Mouse (Mus musculus): ENCODE data around the gene Olfr790. TPM values are rescaled to one million over a fixed set of nuclear protein-coding genes. Genes with fewer than 3 reads are reported as not detected.

The Olfr790 gene
- total RNA-seq (2021) = not detected
- long read RNA-seq, experiment 1 = 0 reads
- long read RNA-seq, experiment 2 = 0 reads

GRCm38 (mm10) chr10:129498192-129498591 lies at the start of gene Olfr790:
Gene Olfr790 (plus strand): TSS chr10:129498492.
- DNase-seq = no peak

GRCm38 (mm10) chr10:129461562-129461961 lies 36.7 kb upstream of the Olfr790 start, which contains the start of gene Olfr787:
Gene Olfr787 (plus strand): TSS chr10:129461862.
- no peak for DNase-seq

- no peak for DNase-seq
Measured at GRCm38 (mm10) chr10:129470698-129471097, 27.6 kb upstream of the Olfr790 start, which contains the start of gene Olfr788. Gene Olfr788 (plus strand): TSS chr10:129470998.

GRCm38 (mm10) chr10:129473256-129473655 lies 25.0 kb upstream of the Olfr790 start:
- DNase-seq = no peak

DNA sequence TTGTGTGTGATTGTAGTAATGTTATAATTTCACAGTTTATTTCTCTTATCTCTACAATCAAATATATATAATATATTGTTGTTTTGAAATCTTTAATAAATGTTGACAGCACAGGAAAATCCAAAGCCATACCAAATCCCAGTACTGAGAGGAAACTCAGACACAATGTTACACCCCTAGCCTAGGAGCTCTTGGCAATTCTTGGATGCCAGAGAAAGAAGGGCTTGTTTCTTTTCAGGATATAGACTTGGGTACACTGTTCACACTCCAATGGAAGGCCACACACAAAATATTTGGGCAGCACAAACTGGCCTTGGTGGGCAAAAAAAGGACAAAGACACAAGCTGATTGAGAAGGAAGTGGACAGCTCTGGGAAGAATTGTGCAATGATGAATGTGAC lies 24.6 kb upstream of the Olfr790 start:
- no peak for DNase-seq

DNA sequence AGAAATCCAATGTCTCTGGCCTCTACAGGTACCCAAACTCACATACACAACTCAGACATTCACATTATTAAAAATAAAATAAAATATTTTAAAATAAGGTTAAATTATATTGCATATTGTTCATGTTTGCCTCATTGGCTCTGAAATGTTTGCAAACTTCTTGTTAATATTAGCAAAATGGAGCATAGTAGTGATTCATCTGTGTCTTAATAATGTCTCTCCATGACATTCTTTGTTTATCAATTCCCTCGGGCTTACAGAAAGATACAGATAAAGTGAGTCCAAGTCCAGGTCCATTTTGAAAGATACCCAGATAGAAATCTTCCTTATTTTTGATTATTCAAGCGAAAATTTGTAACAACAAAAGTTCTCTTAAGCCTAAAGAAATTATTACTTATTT lies 13.8 kb upstream of the Olfr790 start, which contains the start of gene Olfr789:
Olfr789 (plus strand) TSS at position 301 of the 400 bp plus-strand sequence.
- DNase-seq = no peak

DNA sequence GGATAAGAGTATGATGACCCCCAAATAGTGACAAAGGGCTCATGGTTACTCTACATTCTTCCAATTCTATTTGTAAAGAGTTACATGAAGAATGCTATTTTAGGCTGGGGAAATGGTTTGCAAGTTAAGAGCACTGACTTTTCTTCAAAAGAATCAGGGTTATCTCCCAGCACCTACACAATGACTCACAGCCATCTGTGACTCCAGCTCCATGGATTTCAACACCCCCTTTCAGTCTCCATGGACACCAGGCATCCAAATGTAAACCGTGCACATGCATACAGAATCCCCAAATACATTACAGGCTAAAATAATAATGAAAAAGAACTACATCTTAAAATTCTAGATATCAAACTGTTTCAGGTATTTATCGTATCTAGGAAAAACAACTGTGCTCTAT lies 8.2 kb upstream of the Olfr790 start:
- no peak for DNase-seq

DNA sequence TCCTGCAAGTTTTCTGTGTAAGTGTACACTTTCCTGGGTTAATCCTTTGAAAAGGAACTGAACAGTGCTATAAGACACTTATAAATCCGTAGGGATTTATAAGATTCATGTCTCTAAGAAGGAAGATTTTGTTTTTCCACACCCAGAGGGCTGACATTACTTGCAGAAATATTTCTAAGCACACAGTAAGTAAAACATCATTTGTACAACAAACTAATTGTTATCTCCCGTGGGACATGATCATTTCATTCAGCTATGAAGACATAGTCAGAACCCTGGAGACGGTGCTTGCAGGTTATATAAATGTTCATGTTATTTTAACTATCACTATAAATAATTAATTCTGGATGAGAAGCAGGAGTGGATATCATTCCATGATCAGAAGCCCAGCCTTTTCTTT lies 23.2 kb downstream of the Olfr790 start, which contains the start of gene Olfr791:
Olfr791 (plus strand) TSS at position 301 of the 400 bp plus-strand sequence.
- DNase-seq = no peak

DNA sequence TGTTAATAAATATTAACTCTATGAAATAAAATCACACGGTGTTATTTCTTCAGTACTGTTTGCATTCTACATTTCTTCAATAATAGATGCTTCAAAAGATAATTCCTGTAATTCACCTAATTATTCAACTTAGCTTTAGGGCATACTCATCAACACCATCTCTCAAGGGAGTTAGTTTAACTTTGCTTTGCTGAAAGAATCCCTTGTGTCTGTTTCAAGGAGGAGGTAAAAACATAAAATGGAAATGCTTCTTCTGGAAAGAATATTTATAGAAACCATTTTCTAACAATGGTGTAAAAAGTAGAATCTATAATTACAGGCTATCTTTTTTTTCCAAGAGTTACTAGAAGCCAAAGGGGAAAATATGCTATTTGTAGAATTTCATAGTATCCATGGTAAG lies 40.6 kb downstream of the Olfr790 start, which contains the start of gene Olfr792:
Olfr792 (plus strand) TSS at position 301 of the 400 bp plus-strand sequence.
- DNase-seq = no peak

DNA sequence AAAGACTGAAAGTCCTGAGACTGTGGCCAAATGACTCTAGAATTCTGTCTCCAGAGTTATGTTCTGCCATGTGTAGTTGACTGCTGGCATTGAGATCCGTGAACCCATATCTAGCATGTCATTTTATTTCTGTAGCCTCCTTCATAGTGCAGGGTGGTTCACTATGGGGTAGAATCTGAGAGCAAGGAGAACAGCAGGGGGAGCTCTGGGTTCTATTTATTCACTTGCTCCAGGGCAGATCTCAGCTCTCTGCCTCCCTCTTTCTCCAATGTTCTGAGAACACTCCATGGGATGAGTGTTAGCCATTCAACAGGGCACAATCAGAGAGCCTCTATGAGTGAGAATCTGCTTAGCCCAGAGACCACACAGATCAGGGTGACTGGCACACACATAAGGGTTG lies 51.1 kb downstream of the Olfr790 start:
- DNase-seq = no peak

Other genes with a start within 250 kb of the Olfr790 start
- gene Olfr776, start 239.4 kb upstream of the Olfr790 start, total RNA-seq (2021) = not detected
- gene Olfr777, start 227.0 kb upstream of the Olfr790 start, total RNA-seq (2021) = not detected
- not detected for gene Olfr780, start 180.4 kb upstream of the Olfr790 start, total RNA-seq (2021)
- not detected for gene Olfr781, start 169.6 kb upstream of the Olfr790 start, total RNA-seq (2021)
- not detected for gene Olfr782, start 149.6 kb upstream of the Olfr790 start, total RNA-seq (2021)
- gene Olfr784, start 114.4 kb upstream of the Olfr790 start, total RNA-seq (2021) = not detected
- not detected for gene Olfr785, start 93.1 kb upstream of the Olfr790 start, total RNA-seq (2021)
- not detected for gene Olfr786, start 71.2 kb upstream of the Olfr790 start, total RNA-seq (2021)
- not detected for gene Olfr787, start 36.6 kb upstream of the Olfr790 start, total RNA-seq (2021)
- not detected for gene Olfr788, start 27.5 kb upstream of the Olfr790 start, total RNA-seq (2021)
- not detected for gene Olfr789, start 13.7 kb upstream of the Olfr790 start, total RNA-seq (2021)
- not detected for gene Olfr791, start 23.3 kb downstream of the Olfr790 start, total RNA-seq (2021)
- gene Olfr792, start 40.7 kb downstream of the Olfr790 start, total RNA-seq (2021) = not detected
- not detected for gene Olfr794, start 69.2 kb downstream of the Olfr790 start, total RNA-seq (2021)
- gene Olfr796, start 114.1 kb downstream of the Olfr790 start, total RNA-seq (2021) = not detected
- not detected for gene Olfr798, start 129.4 kb downstream of the Olfr790 start, total RNA-seq (2021)
- not detected for gene Olfr799, start 139.0 kb downstream of the Olfr790 start, total RNA-seq (2021)
- not detected for gene Olfr800, start 159.2 kb downstream of the Olfr790 start, total RNA-seq (2021)
- gene Olfr801, start 175.4 kb downstream of the Olfr790 start, total RNA-seq (2021) = not detected
- gene Olfr802, start 189.7 kb downstream of the Olfr790 start, total RNA-seq (2021) = not detected
- gene Olfr803, start 195.8 kb downstream of the Olfr790 start, total RNA-seq (2021) = not detected
- not detected for gene Olfr804, start 204.7 kb downstream of the Olfr790 start, total RNA-seq (2021)
- gene Olfr805, start 230.9 kb downstream of the Olfr790 start, total RNA-seq (2021) = not detected
- not detected for gene Olfr806, start 243.4 kb downstream of the Olfr790 start, total RNA-seq (2021)